Mouse (Mus musculus): ENCODE measurements around the gene Lpin2. TPM values are rescaled to one million over a fixed set of nuclear protein-coding genes. Genes with fewer than 3 reads are reported as not detected.

Lpin2 gene
- 1 to 10 TPM; 8.2 to 9.5 TPM for total RNA-seq (2021)

GRCm38 (mm10) chr17:71182211-71182721 lies at the start of gene Lpin2:
TSS of gene Lpin2 (plus strand) at chr17:71182560.
- intact Hi-C loops (cut with DNase I): loop anchor here (10.0 kb wide), 1 partner anchor 337 kb away; no protein-coding TSS in a partner anchor
- DNase-seq (ENCODE audit: low spot score): peak; percentile 20

- intact Hi-C loops (cut with DNase I): no loop called here
- no peak for DNase-seq (ENCODE audit: low spot score)
Observed at GRCm38 (mm10) chr17:71132856-71133439, 49.4 kb upstream of the Lpin2 start.

- intact Hi-C loops (cut with DNase I): no loop called here
- DNase-seq (ENCODE audit: low spot score): no peak
Observed at GRCm38 (mm10) chr17:71134441-71134955, 47.9 kb upstream of the Lpin2 start.

GRCm38 (mm10) chr17:71135108-71135507 lies 47.3 kb upstream of the Lpin2 start:
- DNase-seq (ENCODE audit: low spot score): no peak
- intact Hi-C loops (cut with DNase I): loop anchor here (5.0 kb wide), 1 partner anchor 42 kb away; no protein-coding TSS in a partner anchor

GRCm38 (mm10) chr17:71135866-71136265 lies 46.5 kb upstream of the Lpin2 start:
- DNase-seq (ENCODE audit: low spot score): no peak
- intact Hi-C loops (cut with DNase I): loop anchor here (5.0 kb wide), 1 partner anchor 41 kb away; no protein-coding TSS in a partner anchor

- intact Hi-C loops (cut with DNase I): loop anchor here (5.0 kb wide), 1 partner anchor 41 kb away; no protein-coding TSS in a partner anchor
- DNase-seq (ENCODE audit: low spot score): no peak
Observed at GRCm38 (mm10) chr17:71136384-71137333, 45.7 kb upstream of the Lpin2 start.

GRCm38 (mm10) chr17:71137334-71137721 lies 45.0 kb upstream of the Lpin2 start:
- intact Hi-C loops (cut with DNase I): loop anchor here (5.0 kb wide), 1 partner anchor 40 kb away; no protein-coding TSS in a partner anchor

GRCm38 (mm10) chr17:71142068-71142467 lies 40.3 kb upstream of the Lpin2 start:
- no peak for DNase-seq (ENCODE audit: low spot score)
- intact Hi-C loops (cut with DNase I): no loop called here

More at GRCm38 (mm10) chr17:71137334-71137721, 45.0 kb upstream of the Lpin2 start:
- DNase-seq (ENCODE audit: low spot score): no peak

- no peak for DNase-seq (ENCODE audit: low spot score)
- intact Hi-C loops (cut with DNase I): no loop called here
Observed at GRCm38 (mm10) chr17:71143155-71143554, 39.2 kb upstream of the Lpin2 start.

- no peak for DNase-seq (ENCODE audit: low spot score)
- intact Hi-C loops (cut with DNase I): no loop called here
Observed at GRCm38 (mm10) chr17:71144322-71145116, 37.8 kb upstream of the Lpin2 start.

GRCm38 (mm10) chr17:71145248-71145961 lies 37.0 kb upstream of the Lpin2 start:
- intact Hi-C loops (cut with DNase I): no loop called here
- DNase-seq (ENCODE audit: low spot score): no peak

- no peak for DNase-seq (ENCODE audit: low spot score)
- intact Hi-C loops (cut with DNase I): no loop called here
Observed at GRCm38 (mm10) chr17:71153356-71153755, 29.0 kb upstream of the Lpin2 start.

- intact Hi-C loops (cut with DNase I): no loop called here
Observed at GRCm38 (mm10) chr17:71155271-71155670, 27.1 kb upstream of the Lpin2 start.

GRCm38 (mm10) chr17:71159152-71159567 lies 23.2 kb upstream of the Lpin2 start:
- DNase-seq (ENCODE audit: low spot score): no peak
- intact Hi-C loops (cut with DNase I): no loop called here

More at GRCm38 (mm10) chr17:71155271-71155670, 27.1 kb upstream of the Lpin2 start:
- DNase-seq (ENCODE audit: low spot score): no peak

- DNase-seq (ENCODE audit: low spot score): no peak
- intact Hi-C loops (cut with DNase I): no loop called here
Observed at GRCm38 (mm10) chr17:71159720-71160119, 22.6 kb upstream of the Lpin2 start.

GRCm38 (mm10) chr17:71160244-71160995 lies 21.9 kb upstream of the Lpin2 start:
- DNase-seq (ENCODE audit: low spot score): no peak
- intact Hi-C loops (cut with DNase I): no loop called here

- intact Hi-C loops (cut with DNase I): no loop called here
- DNase-seq (ENCODE audit: low spot score): peak; percentile 14
Observed at GRCm38 (mm10) chr17:71164991-71165390, 17.4 kb upstream of the Lpin2 start.

GRCm38 (mm10) chr17:71168205-71168815 lies 14.1 kb upstream of the Lpin2 start:
- DNase-seq (ENCODE audit: low spot score): no peak
- intact Hi-C loops (cut with DNase I): no loop called here

All from heart, postnatal 25 days (tissue).